Mouse (Mus musculus): ENCODE measurements around the gene Prpf8.
"Not testable (repeated sequence)": the region's sequence is repeated elsewhere in the genome, so short reads cannot be mapped to it uniquely, and the experiment has no call there.

Prpf8 gene

DNA sequence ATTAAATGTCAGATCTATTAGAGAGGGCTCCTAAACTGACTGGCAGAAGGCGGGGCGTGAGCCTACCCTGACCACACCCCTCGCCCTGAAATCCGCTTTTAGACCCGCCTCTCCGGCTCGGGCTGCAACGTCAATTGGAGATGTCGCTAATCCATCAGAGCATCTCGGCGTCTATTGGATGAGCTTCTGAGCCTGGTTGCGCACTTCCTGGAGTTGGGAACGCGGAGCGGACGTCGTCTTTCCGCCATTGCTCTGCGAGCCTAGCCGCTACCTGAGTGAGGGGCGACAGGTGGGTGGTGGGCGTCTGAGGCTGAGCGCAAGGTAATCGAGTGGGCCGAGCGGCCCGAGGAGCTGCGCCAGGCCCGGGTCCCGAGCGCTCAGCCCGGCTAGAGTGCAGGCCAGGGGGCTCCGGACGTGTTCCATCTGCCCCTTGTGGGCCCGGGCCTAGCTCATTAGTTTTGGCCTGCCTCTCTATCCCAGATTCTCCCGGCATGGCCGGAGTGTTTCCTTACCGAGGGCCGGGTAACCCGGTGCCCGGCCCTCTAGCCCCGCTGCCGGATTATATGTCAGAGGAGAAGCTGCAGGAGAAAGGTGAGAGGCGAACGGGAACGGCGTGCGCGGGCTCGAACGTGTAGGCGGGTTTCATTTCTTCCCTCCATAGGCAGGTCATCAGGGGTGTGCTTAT, at the start of gene Prpf8:
Gene Prpf8 (plus strand): TSS at position 216 of the 685 bp plus-strand sequence.
- DNase-seq (ENCODE audit: low spot score): peak; percentile 99

DNA sequence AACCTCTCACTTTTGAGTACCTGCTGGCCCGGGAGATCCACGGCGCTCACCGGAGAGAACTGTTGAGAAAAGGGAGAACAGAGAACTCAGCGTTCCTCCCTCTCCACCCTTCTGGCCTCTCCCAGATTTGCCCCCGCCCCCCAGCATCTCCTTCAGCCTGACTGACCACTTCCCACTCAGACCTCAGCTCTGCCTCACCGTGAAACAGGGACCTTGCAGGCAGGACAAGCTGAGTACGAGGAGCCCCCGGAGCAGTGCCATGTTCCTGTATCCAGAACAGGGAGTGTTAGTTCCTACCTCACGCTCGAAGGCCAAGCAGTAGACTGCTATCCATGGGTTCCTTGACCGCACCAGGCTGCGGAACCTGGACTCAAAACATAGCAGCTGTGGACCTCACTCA, 48.4 kb upstream of the Prpf8 start:
- DNase-seq (ENCODE audit: low spot score): no peak

DNA sequence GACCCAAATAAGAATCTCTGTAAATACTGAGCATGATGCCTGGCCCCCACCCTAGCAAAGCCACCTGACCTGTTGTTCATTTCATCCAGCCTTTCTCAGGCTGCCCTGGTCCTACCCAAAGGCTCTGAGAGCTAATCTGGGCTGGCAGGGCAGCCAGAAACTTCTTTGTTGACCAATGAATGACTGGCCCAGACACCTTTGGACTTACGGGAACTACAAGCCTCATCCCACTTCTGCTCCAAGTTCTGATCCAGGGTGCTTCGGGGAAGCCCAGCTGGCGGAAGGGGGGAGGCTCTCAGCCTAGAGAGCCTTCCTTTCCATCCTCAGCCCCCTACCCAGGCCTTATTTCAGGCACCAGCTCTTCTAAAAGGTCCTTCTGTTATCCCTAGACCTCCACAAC, 47.8 kb upstream of the Prpf8 start:
- no peak for DNase-seq (ENCODE audit: low spot score)

DNA sequence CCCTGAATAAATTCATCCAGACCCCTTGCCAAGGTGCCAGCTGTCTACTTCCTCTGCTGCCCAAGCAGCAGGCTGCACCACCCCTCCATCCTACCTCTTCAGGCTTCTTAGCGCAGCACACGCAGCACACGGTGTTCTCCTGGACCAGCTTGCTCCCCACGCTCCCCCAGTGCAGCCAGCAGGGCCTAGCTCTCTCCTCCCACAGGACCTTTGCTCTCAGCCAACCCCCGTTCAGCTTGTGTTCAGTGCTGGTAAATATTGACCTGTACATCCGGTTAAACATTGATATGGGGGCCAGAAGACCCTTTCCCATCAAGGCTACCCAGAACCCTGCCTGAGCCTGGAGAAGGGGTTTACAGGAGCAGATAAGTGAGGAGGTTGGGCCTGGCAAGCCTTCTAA, 47.3 kb upstream of the Prpf8 start, which contains the start of gene Serpinf2:
Gene Serpinf2 (minus strand): TSS at position 229 of the 400 bp plus-strand sequence.
- no peak for DNase-seq (ENCODE audit: low spot score)

DNA sequence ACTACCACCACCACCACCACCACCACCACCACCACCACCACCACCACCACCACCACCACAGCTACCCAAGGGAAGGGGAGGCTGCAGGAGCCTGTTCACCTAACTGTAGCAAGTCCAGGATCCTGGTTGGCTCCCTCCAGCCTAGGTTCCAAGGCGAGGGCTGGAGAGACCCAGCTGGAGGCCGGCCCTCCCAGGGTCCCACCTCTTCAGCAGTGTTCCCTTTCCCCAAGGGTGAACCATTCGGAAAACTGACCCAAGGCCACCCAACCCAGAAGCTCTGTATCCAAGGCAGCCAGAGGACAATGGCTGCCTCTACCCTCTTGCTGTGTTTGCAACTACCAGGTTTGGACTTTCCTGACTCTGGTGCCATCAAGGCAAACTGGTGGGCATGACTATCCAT, 46.7 kb upstream of the Prpf8 start:
- DNase-seq (ENCODE audit: low spot score): no peak

DNA sequence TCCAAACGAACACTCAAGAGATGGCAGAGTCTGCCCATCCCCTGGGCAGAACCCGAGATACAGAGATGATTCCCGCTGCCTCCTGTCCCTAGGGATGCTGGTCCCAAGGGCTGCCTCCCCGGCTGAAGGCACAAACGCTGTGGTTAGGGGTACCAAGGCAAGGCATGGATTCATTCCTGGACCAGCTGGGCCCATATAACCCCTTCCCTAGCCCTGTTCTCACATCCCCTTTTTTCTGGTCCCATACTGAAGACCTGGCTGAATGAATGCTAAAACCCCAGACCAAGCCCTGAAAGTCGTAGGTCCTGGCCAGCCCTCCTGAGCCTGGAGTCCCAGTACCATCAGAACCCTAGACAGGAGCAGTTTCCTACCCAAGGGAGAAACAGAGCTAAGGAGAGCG, 45.6 kb upstream of the Prpf8 start:
- no peak for DNase-seq (ENCODE audit: low spot score)

DNA sequence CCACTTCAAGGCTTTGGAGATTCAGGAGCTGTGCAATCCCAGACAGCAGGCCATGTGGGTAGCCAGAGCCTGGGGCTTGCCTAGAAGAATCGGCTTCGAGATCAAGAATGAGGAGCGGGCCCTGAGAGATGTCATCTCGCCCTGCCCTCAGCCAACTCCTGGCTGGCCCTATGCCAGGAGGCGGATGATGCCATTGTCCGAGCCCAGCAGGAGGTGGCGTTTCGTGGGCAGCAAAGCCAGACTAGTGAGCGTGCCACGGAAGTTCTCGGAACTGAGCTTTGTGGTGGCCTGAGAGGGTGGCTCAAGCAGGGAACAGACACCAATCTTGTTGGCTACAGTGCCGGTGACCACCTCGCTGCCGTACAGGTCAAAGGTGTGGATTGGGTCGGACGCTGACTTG, 45.0 kb upstream of the Prpf8 start:
- no peak for DNase-seq (ENCODE audit: low spot score)

DNA sequence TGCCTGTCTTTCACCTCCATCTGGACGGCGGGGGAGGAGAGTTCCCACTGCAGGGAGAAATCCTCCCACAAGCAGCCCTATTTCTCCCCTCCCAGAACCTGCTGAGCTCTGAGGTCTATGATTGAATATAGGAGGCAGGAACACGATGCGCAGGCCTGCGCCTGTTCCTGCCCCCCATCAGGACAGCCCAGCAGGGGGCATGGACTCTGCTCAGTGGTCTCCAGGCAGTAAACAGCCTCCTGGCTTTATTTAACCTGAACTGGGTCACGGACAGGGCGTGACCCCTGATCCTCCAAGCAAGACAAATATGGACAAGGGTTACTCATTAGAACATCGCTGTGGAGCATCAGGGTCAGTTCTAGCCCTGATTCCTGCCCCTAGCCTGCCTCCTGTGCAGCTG, 42.9 kb upstream of the Prpf8 start:
- no peak for DNase-seq (ENCODE audit: low spot score)

DNA sequence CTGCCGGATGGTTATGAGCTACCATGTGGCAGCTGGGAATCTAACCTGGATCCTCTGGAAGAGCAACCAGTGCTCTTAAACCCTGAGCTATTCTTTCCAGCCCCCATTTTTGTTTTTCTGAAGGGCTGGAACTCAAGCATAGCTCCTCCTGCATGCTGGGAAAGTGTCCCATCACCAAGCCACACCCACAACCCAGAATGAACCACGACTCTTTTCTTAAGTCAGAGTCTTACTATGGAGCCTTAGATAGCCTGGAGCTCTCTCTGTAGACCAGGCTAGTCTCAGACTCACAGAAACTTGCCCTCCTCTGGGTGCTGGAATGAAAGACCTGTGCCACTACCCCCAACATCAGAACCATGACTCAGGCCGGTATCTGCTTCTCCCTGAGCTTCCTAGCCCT, 38.0 kb upstream of the Prpf8 start:
- DNase-seq (ENCODE audit: low spot score): no peak

DNA sequence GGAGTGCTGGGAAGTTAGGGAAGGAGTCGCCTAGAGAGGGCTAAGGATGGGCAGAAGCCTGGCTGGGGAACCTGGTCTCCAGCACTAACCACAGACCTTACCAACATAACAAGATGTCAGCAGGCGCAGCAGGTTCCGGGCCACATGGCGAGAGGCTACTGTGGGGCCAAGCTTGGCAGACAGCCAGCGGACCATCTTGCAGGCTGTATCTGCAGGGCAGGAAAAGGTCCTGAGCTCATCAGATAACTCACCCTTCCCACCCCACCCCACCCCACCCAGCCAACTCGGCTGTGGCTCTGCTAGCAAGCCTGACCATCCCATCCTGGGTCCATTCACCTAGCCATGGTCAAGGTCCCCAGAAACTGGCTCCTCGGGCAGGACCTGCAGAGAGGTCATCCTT, 36.9 kb upstream of the Prpf8 start:
- DNase-seq (ENCODE audit: low spot score): no peak

DNA sequence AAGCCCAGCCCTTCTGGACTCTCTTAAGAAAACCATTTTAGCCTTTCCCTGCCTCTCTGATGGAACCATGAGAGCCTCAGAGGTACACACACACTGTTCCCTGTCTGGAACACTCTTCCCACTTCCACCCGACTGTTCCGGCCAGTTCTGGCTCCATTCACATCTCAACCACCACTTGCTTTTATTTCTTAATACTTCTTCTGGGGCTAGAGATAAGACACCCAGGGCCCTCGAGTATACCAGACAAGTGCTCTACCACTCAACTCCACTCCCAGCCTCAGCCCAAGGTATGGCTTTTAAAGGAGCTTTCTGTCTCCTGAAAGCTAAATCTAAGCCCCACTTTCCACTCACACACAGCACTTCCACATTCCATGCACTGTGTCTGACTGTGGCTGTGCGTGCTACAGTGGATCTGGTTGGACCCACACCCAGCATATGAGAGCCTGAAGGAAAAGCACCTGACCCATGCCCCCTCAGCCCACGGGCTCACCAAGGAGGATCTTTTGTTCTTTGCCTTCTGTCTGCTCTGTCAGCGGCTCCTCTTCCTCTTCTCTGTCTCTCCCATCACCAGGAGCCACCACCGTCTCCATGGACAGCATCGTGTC, 36.2 kb upstream of the Prpf8 start:
- no peak for DNase-seq (ENCODE audit: low spot score)

DNA sequence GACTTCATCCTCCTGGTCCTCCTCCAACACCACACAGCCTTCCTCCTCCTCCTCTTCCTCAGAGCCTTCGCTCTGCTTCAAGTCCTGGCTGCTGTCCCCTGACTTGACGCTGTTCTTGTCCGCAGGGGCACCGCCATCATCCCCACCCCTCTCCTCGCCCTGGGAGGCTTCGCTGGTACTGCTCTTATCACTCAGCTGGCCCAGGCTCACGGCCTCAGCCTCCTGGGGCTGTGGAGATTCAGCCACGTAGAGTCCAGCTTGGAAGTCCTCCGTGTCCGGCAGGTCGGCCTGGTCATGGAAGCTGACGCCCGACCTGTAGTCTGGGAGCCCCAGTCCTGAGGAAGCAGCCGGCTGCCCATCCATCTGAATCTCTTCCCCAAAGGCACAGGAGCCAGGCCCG, 35.7 kb upstream of the Prpf8 start:
- DNase-seq (ENCODE audit: low spot score): no peak

DNA sequence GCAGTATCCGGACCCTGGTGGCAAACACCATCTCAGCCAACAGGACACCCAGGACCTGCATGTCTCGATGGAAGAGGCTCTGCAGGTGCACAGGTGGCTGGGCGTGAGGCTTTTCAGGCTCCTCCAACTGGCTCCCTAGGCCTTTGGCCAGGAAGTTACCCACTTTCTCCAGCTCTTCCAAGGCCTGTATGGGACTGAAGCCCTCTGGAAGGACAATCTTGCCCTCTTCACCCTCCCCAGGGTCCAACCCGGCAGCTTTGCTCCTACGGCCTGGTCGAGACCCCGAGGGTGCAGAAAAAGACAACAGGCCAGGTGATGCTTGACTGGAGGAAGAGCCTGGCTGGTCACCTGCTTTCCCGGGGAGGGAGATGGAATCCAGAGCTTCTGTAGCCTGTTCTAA, 34.5 kb upstream of the Prpf8 start:
- DNase-seq (ENCODE audit: low spot score): no peak

DNA sequence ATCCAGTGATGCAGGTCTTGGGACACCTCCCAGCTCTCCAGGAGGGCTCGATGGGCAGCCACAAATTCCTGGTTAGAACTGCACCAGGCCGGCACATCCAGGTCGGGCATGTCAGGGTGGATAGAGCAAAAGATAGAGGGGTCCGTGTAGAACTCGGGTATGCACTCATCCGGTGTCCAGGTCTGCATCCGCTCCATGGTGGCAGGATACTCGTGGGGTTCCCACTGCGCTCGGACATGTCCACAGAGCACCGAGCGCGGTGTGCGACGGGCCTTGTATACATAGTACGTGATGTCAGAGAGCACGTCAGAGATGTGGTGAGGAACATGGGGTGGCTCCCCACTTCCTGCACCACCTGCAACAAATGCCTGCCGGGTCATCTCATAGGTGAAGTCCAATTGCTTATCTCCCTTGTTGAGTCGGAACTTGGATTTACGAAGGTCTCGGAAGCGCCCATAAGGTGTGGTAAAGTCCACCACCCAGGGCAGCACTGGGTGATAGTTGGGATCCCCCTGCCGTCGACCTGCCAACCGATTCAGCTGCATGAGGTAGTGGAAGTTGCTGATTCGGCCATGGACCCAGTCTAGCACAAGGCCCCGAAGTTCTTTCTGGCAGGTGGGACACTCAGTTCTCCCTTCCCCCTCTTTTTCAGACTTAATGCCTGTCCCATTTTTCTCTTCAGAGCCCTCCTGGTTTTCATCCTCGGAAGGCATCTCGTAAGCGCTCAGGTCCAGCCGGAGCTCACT, 33.6 kb upstream of the Prpf8 start:
- no peak for DNase-seq (ENCODE audit: low spot score)

DNA sequence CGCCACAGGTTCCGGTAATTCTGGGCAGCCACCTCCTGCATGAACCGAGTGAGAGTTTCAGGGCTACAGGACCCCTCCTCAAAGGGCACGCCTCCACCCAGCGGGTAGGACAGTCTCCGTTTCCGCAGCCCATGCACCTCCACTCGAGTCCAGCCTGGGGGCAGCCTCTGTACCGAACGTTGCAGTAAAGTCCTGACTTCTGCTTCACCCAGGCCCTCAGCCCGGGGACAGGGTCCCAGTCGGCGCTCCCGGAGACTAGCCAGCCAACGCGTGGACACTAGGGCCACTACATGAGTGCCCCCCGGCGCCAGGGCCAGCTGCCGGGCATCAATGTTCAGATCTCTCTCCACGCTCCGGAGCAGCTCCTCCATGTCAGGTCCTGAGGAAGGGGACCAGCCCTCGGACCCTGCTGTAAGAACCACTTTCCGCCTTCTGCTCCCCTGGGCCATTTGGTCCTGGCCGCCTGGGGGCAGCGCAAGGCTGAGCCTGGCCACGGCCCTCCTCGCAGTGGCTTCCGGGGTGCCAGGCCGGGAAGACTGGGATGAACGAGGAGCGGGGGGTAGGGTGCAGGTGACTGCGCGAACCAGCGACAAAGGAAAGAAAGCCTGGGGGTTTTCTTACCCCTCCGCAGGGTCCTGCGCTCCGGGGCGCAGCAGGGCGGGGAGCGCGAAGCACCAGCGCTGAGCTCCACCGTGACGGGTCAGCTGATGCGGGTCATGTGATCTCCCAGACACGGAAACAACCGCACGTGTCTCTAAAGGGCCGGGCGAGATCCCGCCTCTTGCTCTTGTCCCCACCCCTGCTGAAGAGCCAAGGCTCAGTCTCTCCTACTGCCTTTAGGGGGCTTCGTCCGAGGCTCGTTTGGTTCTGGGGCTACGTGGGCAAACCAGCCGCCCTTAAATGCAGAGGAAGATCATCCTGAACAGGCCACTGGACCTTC, 32.4 kb upstream of the Prpf8 start, which contains the start of gene Wdr81:
Gene Wdr81 (minus strand): TSS at position 727 of the 940 bp plus-strand sequence.
- DNase-seq (ENCODE audit: low spot score): peak; percentile 72

DNA sequence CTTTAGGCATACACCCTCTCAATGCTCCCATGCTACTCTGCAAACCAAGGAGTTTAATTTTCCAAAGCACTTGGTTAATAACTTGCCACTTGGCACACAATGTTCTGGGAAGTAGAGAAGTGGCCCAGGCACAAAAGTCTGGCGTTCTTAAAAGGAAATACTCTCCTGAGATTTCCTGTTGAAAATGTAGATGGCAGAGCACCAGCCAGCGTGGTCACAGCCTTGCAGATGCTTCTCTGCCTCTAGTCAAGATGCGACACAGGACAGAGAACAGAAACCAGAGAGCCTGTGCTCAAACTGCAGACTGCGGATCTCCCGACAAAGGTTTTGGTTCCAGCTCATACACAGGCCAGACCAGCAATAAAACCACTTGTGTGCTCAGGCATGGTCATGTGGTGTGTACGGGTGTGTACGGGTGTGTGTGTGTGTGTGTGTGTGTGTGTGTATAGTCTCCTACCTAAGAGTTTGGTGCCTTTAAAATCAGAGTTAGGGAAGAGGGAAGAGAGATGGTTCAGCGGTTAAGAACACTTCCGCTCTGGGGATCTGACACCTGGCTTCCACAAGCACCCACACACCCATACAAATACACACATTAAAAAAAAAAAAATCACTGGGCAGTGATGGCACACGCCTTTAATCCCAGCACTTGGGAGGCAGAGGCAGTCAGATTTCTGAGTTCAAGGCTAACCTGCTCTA, 31.4 kb upstream of the Prpf8 start:
- no peak for DNase-seq (ENCODE audit: low spot score)

DNA sequence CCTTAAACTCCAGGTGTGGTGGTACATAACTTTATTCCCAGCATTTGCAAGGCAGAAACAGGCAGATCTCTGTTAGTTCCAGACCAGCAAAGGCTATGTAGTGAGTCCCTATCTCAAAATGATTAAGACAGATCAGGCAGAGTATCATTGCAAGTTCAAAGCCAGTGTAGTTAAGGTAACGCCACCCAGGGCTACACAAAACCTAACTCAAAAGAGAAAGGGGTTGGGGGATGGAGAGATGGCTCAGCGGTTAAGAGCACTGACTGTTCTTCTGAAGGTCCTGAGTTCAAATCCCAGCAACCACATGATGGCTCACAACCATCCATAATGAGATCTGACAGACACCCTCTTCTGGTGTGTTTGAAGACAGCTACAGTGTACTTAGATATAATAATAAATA, 30.6 kb upstream of the Prpf8 start:
- DNase-seq (ENCODE audit: low spot score): not testable (repeated sequence)

DNA sequence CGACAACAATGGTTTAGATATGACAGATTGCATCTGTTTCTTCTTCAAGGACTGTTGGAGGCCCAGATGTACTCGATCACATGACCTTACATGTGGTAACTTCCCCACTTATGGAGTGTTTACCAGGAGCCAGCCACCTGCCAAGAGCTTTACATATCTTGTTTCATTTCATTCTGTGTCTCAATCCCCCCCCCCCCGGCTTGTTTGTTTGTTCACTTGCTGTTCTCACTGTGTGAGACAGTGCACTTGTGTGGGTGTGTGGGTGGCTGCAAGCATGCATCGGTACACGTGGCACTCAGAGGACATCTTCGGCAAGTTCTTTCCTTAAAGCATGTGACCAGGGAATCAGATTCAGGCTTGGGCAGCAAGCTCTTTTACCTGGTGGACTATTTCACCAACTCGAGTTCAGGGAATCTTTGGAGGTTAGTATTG, 30.2 kb upstream of the Prpf8 start:
- no peak for DNase-seq (ENCODE audit: low spot score)

DNA sequence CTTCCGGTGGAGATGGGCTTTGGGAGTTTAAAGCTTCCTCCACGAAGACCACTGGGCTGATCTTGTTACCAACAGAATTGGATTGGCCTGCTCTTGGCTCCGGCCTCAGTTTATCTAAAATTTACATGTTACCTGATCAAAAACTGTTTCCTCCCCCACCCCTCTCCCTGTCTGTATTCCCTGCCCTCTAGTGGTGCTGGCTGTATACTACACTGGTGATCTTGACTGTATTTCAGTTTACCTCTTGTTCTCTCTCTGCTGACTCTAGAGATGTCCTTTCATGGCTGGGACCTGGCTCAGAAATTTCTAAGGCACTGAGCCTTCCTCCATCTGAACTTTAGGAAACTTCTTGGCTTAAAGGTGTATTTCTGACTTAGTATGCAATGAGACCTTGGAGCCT, 28.4 kb upstream of the Prpf8 start:
- DNase-seq (ENCODE audit: low spot score): peak; percentile 43

DNA sequence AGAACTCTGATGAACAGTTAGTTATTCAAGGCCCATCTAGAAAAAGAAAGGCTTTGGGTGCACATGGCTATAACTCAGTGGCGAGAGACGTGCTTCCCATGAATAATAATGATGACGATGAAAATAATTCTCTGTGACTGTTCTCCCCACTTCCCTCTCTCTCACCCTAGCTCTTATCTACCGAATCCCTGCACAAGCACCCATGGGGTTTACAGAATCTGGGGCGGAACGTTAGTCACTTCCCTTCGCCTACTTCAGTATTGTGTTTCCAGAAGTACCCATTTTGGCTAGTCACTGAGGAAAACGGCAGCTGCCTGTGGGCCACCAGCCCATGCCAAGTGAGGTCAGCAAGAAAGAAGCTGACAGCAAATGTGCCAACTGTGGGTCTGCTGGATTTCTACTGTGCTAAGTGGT, 28.0 kb upstream of the Prpf8 start:
- no peak for DNase-seq (ENCODE audit: low spot score)

DNA sequence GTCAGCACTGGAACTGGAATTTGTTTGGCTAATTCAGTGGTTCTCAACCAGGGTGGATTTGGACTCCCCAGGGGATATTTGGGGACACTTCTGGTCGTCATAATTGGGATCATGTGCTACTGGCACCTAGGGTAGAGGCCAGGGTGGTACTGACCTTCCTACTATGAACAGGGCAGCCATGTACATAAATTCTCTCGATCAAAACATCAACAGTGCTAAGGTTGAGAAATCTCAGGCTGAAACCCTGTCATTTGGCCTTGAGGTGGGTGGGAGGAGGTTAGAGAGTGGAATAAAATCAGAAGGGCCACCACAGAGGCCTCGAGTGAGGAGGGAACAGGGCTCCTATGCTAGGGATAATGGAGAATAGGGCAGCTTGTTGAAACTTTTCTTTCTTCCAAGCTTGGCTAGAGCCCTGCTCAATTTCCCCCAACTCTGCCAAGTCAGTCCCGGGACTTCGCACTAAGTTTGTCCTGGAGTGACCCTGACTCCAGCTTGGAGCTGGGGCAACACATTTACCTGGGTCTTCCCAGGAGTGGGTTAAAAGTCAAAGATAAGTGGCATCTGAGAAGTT, 27.4 kb upstream of the Prpf8 start:
- DNase-seq (ENCODE audit: low spot score): no peak
